In genomic region chr10:30587037-30587436, GRCm38 (mm10) we compare ENCODE assay signal across 8 mouse cellular contexts. TPM values are rescaled to one million over a fixed set of nuclear protein-coding genes. Genes with fewer than 3 reads are reported as not detected.
DNase-seq lines count a peak whose midpoint lies in the region.

No protein-coding gene starts in this region.

- peak; percentile 34 for DNase-seq in embryo, embryonic 10.5 days (ENCODE audit: low spot score)
- DNase-seq in embryo, embryonic 9.5 days (ENCODE audit: extremely low spot score): no peak
- DNase-seq in left cerebral cortex, postnatal 14 days (ENCODE audit: low spot score in 2 of 2): peak; percentile 41 to 60
- no peak for DNase-seq in left cerebral cortex, adult 8-10 months (ENCODE audit: low spot score in 2 of 2)
- peak; percentile 44 for DNase-seq in NIH3T3 (ENCODE audit: low read depth)
- DNase-seq in induced T-regulatory cell, adult 2 months (ENCODE audit: low read depth): peak; percentile 37
- DNase-seq in ovary, adult 18-20 months (ENCODE audit: low spot score): no peak
- DNase-seq in kidney, postnatal 10 days: no peak

- intact Hi-C loops in left cerebral cortex, postnatal 14 days (cut with DNase I): no loop called here

RNA-seq across cellular contexts. Expression of gene Trmt11, which starts 13.5 kb away (rescaled TPM):
- 1 to 10 TPM; 8.2 TPM for total RNA-seq in left cerebral cortex, postnatal 14 days (2021)
- total RNA-seq in left cerebral cortex, adult 8-10 months (2022): 10 to 100 TPM in 2 of 4 experiments, 1 to 10 TPM in 2; 8.0 to 12.6 (median 10.3) TPM

RNA-seq across cellular contexts. Expression of gene Hint3, which starts 42.4 kb away (rescaled TPM):
- total RNA-seq in left cerebral cortex, postnatal 14 days (2021): 10 to 100 TPM; 40.2 to 41.7 TPM
- total RNA-seq in left cerebral cortex, adult 8-10 months (2022): 10 to 100 TPM; 43.0 to 48.8 (median 45.5) TPM

Comparison
In these comparisons a context has a peak if more than half of its experiments do, and no peak if none do; other contexts are left out.
1. DNase-seq: peak in embryo, embryonic 10.5 days (single experiment), left cerebral cortex, postnatal 14 days (2 of 2), NIH3T3 (single experiment) and induced T-regulatory cell, adult 2 months (single experiment); none in embryo, embryonic 9.5 days (single experiment), left cerebral cortex, adult 8-10 months (0 of 2), ovary, adult 18-20 months (single experiment) and kidney, postnatal 10 days (single experiment).